In the genomic region with DNA sequence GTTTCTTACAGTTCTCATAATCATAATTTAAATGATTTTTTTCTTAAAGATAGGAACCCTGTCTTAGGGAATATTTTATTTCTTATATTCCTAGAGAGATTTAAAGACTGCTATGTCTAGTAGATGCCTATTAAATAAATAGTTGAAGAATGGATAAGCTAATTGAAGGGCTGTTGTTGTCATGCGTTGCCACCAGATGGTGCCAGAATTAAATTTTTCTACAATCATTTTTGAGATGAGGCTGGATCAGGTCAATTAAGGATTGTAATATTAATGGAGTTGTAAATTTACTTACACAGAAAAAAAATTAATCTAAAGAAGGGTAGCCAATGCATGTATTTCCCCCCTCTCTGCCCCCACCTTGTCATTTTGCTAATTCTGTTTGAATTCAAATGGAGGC, we compare ENCODE assay signal across 12 mouse cellular contexts. TPM values are rescaled to one million over a fixed set of nuclear protein-coding genes. Genes with fewer than 3 reads are reported as not detected.
DNase-seq lines count a peak whose midpoint lies in the region; ATAC-seq and TF ChIP-seq lines count a peak whose summit lies in the region.
"Had no signal": no experiment of that assay in that cellular context is flagged by ENCODE, and none has a peak within 500 bp of the region (broad histone marks: within the 10 kb centered on the region; RNA-seq: fewer than 3 reads in every experiment).

No protein-coding gene starts in this region.

- no peaks in the 10 kb centered on the region for H3K9me3 ChIP-seq in forebrain, postnatal 0 days (ENCODE audit: low read length)
- no peaks in the 10 kb centered on the region for H3K9me3 ChIP-seq in forebrain, embryonic 15.5 days
- H3K9me3 ChIP-seq in kidney, postnatal 0 days (replicated peaks; ENCODE audit: low read length), result no peaks in the 10 kb centered on the region
- H3K9me3 ChIP-seq: midbrain, embryonic 12.5 days; neural tube, embryonic 12.5 days had no signal

- H3K27me3 ChIP-seq in forebrain, postnatal 0 days (ENCODE audit: insufficient read depth, low read length), result no peaks in the 10 kb centered on the region
- H3K27me3 ChIP-seq in forebrain, embryonic 15.5 days, result no peaks in the 10 kb centered on the region
- no peaks in the 10 kb centered on the region for H3K27me3 ChIP-seq in kidney, postnatal 0 days (ENCODE audit: insufficient read depth, low read length)
- H3K27me3 ChIP-seq: midbrain, embryonic 12.5 days; neural tube, embryonic 12.5 days had no signal

- H3K4me1 ChIP-seq in forebrain, postnatal 0 days (ENCODE audit: insufficient read depth), result no peaks in the 10 kb centered on the region
- no peaks in the 10 kb centered on the region for H3K4me1 ChIP-seq in forebrain, embryonic 15.5 days
- H3K4me1 ChIP-seq in kidney, postnatal 0 days (replicated peaks; ENCODE audit: insufficient read depth, low read length), result no peaks in the 10 kb centered on the region
- H3K4me1 ChIP-seq: midbrain, embryonic 12.5 days; neural tube, embryonic 12.5 days had no signal

- peak; percentile 48 for TF ChIP-seq CTCF in forebrain, postnatal 0 days (IDR thresholded peaks at IDR 0.05; ENCODE audit: low read depth)
- TF ChIP-seq CTCF in kidney, postnatal 0 days (IDR thresholded peaks at IDR 0.05; ENCODE audit: low read depth), result peak; percentile 66

- no peak overlapping the region for H3K4me2 ChIP-seq in forebrain, postnatal 0 days (ENCODE audit: low read depth)
- no peak overlapping the region for H3K4me2 ChIP-seq in forebrain, embryonic 15.5 days (replicated peaks)
- H3K4me2 ChIP-seq in kidney, postnatal 0 days (ENCODE audit: low read length), result no peak overlapping the region
- H3K4me2 ChIP-seq: midbrain, embryonic 12.5 days; neural tube, embryonic 12.5 days had no signal

- no peak overlapping the region for H3K9ac ChIP-seq in forebrain, postnatal 0 days
- no peak overlapping the region for H3K9ac ChIP-seq in forebrain, embryonic 15.5 days (replicated peaks)
- no peak overlapping the region for H3K9ac ChIP-seq in kidney, postnatal 0 days (ENCODE audit: low read depth, low read length)
- H3K9ac ChIP-seq: neural tube, embryonic 12.5 days had no signal

- no peak overlapping the region for H3K4me3 ChIP-seq in forebrain, postnatal 0 days (ENCODE audit: low read depth, low read length)
- no peak overlapping the region for H3K4me3 ChIP-seq in forebrain, embryonic 15.5 days
- no peak overlapping the region for H3K4me3 ChIP-seq in kidney, postnatal 0 days (replicated peaks; ENCODE audit: low read depth, low read length)
- H3K4me3 ChIP-seq: midbrain, embryonic 12.5 days; neural tube, embryonic 12.5 days had no signal

- no peaks in the 10 kb centered on the region for H3K36me3 ChIP-seq in forebrain, postnatal 0 days (ENCODE audit: insufficient read depth)
- H3K36me3 ChIP-seq in forebrain, embryonic 15.5 days, result no peaks in the 10 kb centered on the region
- no peaks in the 10 kb centered on the region for H3K36me3 ChIP-seq in kidney, postnatal 0 days (ENCODE audit: insufficient read depth, low read length)
- H3K36me3 ChIP-seq: midbrain, embryonic 12.5 days; neural tube, embryonic 12.5 days had no signal

- H3K27ac ChIP-seq in forebrain, postnatal 0 days (ENCODE audit: low read depth, low read length), result no peak overlapping the region
- no peak overlapping the region for H3K27ac ChIP-seq in forebrain, embryonic 15.5 days (replicated peaks)
- no peak overlapping the region for H3K27ac ChIP-seq in kidney, postnatal 0 days
- H3K27ac ChIP-seq: midbrain, embryonic 12.5 days; neural tube, embryonic 12.5 days had no signal

- no peak for DNase-seq in forebrain, postnatal 0 days
- DNase-seq in kidney, postnatal 0 days (ENCODE audit: low spot score), result peak; percentile 56
- DNase-seq in kidney, adult 18-20 months, result no peak
- DNase-seq in 416B (ENCODE audit: low read depth) (peak; percentile 33), adipocyte (ENCODE audit: low spot score) (peak; percentile 49)
- DNase-seq in spleen, adult 12 weeks (ENCODE audit: low spot score), result no peak
- DNase-seq: adrenal gland, postnatal 14 days; cerebellum, postnatal 25 days had no signal

- WGBS in forebrain, postnatal 0 days, result 60% methylated on average over 1 of the region's 1 CpGs
- WGBS in forebrain, embryonic 15.5 days, result 63% methylated on average over 1 of the region's 1 CpGs
- 59% methylated on average over 1 of the region's 1 CpGs for WGBS in kidney, postnatal 0 days

- ATAC-seq in forebrain, postnatal 0 days, result no peak
- no peak for ATAC-seq in forebrain, embryonic 15.5 days (replicated peaks)
- no peak for ATAC-seq in kidney, postnatal 0 days (replicated peaks; ENCODE audit: low FRiP score, low read depth)
- no peak for ATAC-seq in erythroid progenitor cell, adult 5-6 weeks (replicated peaks; ENCODE audit: low FRiP score, poor library complexity, severe bottlenecking)

RNA-seq across cellular contexts. Expression of a gene that starts 8.0 kb away (rescaled TPM):
- total RNA-seq in forebrain, postnatal 0 days (2014; rRNA removed), result 0.23 and 0.62 TPM in 2 replicates
- polyA plus RNA-seq in forebrain, postnatal 0 days (2015; fragmentation: Nextera tagmentation; extraction: Ambion mirVana), result 0.72 and 1.1 TPM in 2 replicates
- 3.0 and 3.4 TPM in 2 replicates for polyA plus RNA-seq in forebrain, embryonic 15.5 days (2015; fragmentation: Nextera tagmentation; extraction: Ambion mirVana)
- 3.9 TPM in 2 replicates for polyA plus RNA-seq in kidney, postnatal 0 days (2015; fragmentation: Nextera tagmentation; extraction: Ambion mirVana)
- total RNA-seq in erythroid progenitor cell, adult 5-6 weeks (2015; ENCODE audit: low replicate concordance), result 5.8 and 12.6 TPM in 2 replicates
- 9.5 and 9.6 TPM in 2 replicates for total RNA-seq in erythroid progenitor cell, adult 5-6 weeks (2017; ENCODE audit: low replicate concordance)

RNA-seq across cellular contexts. Expression of a gene that starts 9.0 kb away (rescaled TPM):
- 13.1 and 25.2 TPM in 2 replicates for total RNA-seq in forebrain, postnatal 0 days (2014; rRNA removed)
- polyA plus RNA-seq in forebrain, postnatal 0 days (2015; fragmentation: Nextera tagmentation; extraction: Ambion mirVana), result 1.9 and 4.4 TPM in 2 replicates
- 11.9 and 14.4 TPM in 2 replicates for polyA plus RNA-seq in forebrain, embryonic 15.5 days (2015; fragmentation: Nextera tagmentation; extraction: Ambion mirVana)
- polyA plus RNA-seq in kidney, postnatal 0 days (2015; fragmentation: Nextera tagmentation; extraction: Ambion mirVana), result 7.6 and 8.9 TPM in 2 replicates
- total RNA-seq in erythroid progenitor cell, adult 5-6 weeks (2015; ENCODE audit: low replicate concordance), result 26.4 and 40.0 TPM in 2 replicates
- total RNA-seq in erythroid progenitor cell, adult 5-6 weeks (2017; ENCODE audit: low replicate concordance), result 30.8 and 39.4 TPM in 2 replicates

Comparison
In these comparisons a context has a peak if more than half of its experiments do, and no peak if none do; other contexts are left out.
1. DNase-seq: peak in kidney, postnatal 0 days (single experiment), 416B (single experiment) and adipocyte (single experiment); none in forebrain, postnatal 0 days (single experiment), kidney, adult 18-20 months (single experiment) and spleen, adult 12 weeks (single experiment).